Mouse (Mus musculus): ENCODE measurements around the gene Col28a1. TPM values are rescaled to one million over a fixed set of nuclear protein-coding genes. Genes with fewer than 3 reads are reported as not detected.

The Col28a1 gene
- polyA plus RNA-seq, 1 experiment from 2014 or later = 0.52 TPM

DNA sequence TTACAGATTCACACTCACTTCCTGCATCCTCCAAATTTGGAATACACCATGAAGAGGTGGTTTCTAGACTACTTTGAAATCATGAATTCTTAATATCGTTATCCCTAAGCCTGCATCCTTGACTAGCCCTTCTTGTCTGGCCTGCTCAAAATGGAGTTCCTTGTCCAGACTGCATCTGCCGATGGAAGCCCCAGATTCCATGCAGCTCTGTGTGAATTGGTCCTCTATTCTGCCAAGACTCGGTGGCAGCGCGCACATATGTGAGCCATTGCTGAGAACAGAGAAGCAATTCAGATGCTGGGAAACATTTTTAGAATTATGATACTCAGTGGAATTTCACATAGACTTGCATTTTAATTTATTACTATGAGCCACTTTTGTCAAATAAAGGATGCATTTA lies 123.4 kb downstream of the Col28a1 start:
- no peak overlapping the region for H3K4me3 ChIP-seq (replicated peaks)
- H3K9me3 ChIP-seq (replicated peaks) = no peaks in the 10 kb centered on the region
- no peaks in the 10 kb centered on the region for H3K36me3 ChIP-seq
- H3K27me3 ChIP-seq = no peaks in the 10 kb centered on the region
- 54% methylated on average over 5 of the region's 5 CpGs for WGBS
- ATAC-seq (ENCODE audit: insufficient number of reproducible peaks, low FRiP score, low TSS enrichment, low read depth) = no peak
- no peak overlapping the region for H3K9ac ChIP-seq
- H3K4me2 ChIP-seq (replicated peaks) = no peak overlapping the region
- no peaks in the 10 kb centered on the region for H3K4me1 ChIP-seq
- H3K27ac ChIP-seq (replicated peaks) = no peak overlapping the region

DNA sequence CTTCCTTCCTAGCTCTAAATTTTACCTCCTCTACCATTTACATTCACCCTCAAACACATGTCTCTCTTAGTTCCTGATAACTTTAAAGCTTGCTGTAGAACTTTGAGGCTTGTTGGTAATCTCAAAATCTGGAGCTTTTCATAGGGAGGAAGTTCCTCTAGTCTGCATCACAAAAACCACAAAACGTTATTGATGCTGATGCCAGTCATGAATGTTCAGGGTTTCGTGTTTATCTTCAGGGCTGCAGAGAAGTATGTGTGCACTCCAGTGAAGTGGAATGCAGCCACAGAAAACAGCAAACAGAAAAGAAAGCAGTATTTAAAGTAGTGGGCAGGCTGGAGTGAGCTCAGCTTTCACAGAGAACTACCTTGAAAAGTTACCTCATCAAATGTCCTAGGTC lies 124.0 kb downstream of the Col28a1 start:
- no peak for ATAC-seq (ENCODE audit: insufficient number of reproducible peaks, low FRiP score, low TSS enrichment, low read depth)
- no peaks in the 10 kb centered on the region for H3K27me3 ChIP-seq
- no peak overlapping the region; the same call in 1 of the 2 replicates for H3K27ac ChIP-seq (replicated peaks)
- no peaks in the 10 kb centered on the region for H3K36me3 ChIP-seq
- H3K9ac ChIP-seq = no peak overlapping the region
- no peaks in the 10 kb centered on the region for H3K9me3 ChIP-seq (replicated peaks)
- no peak overlapping the region for H3K4me3 ChIP-seq (replicated peaks)
- H3K4me2 ChIP-seq (replicated peaks) = no peak overlapping the region
- H3K4me1 ChIP-seq = no peaks in the 10 kb centered on the region
- WGBS = 47% methylated on average over 2 of the region's 2 CpGs

- WGBS = 80% methylated on average over 3 of the region's 3 CpGs
- no peak overlapping the region for H3K27ac ChIP-seq (replicated peaks)
- no peak overlapping the region for H3K4me2 ChIP-seq (replicated peaks)
- no peaks in the 10 kb centered on the region for H3K27me3 ChIP-seq
- no peaks in the 10 kb centered on the region for H3K9me3 ChIP-seq (replicated peaks)
- no peak for ATAC-seq (ENCODE audit: insufficient number of reproducible peaks, low FRiP score, low TSS enrichment, low read depth)
- no peak overlapping the region for H3K9ac ChIP-seq
- H3K36me3 ChIP-seq = no peaks in the 10 kb centered on the region
- no peaks in the 10 kb centered on the region for H3K4me1 ChIP-seq
- H3K4me3 ChIP-seq (replicated peaks) = no peak overlapping the region
Measured at GRCm38 (mm10) chr6:8067124-8067523, 125.3 kb downstream of the Col28a1 start.

DNA sequence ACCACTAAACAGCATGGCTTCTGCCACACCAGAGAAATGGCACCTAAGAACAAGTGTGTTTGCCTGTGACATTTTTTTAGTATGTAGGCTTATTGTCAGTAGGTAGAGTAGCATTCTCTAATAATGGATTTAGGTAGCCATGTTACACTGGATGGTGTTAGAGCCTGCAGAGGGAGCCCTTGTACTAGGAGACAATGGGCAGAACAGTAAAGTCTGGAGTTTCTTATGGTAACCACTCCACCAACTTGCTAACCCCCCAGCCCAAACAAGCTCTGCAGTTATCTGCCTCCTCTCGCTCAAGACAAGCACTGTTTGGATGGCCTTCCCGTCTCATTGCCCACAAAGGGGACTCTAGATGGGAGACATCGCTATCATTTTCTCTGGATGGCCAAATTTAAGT lies 126.2 kb downstream of the Col28a1 start:
- Histone ChIP-seq H3K9ac (no peak overlapping the region), H3K4me1 (no peaks in the 10 kb centered on the region), H3K27ac (replicated peaks) (no peak overlapping the region), H3K4me2 (replicated peaks) (no peak overlapping the region), H3K4me3 (replicated peaks) (no peak overlapping the region), H3K9me3 (replicated peaks) (no peaks in the 10 kb centered on the region), H3K36me3 (no peaks in the 10 kb centered on the region), H3K27me3 (no peaks in the 10 kb centered on the region)
- 53% methylated on average over 3 of the region's 3 CpGs for WGBS
- no peak for ATAC-seq (ENCODE audit: insufficient number of reproducible peaks, low FRiP score, low TSS enrichment, low read depth)

GRCm38 (mm10) chr6:8059199-8059598 lies 133.2 kb downstream of the Col28a1 start:
- 79% methylated on average over 7 of the region's 7 CpGs for WGBS
- ATAC-seq (ENCODE audit: insufficient number of reproducible peaks, low FRiP score, low TSS enrichment, low read depth) = no peak
- no peak overlapping the region for H3K9ac ChIP-seq

GRCm38 (mm10) chr6:8048216-8048615 lies 144.2 kb downstream of the Col28a1 start:
- H3K36me3 ChIP-seq = no peaks in the 10 kb centered on the region
- no peak overlapping the region for H3K4me2 ChIP-seq (replicated peaks)
- no peak overlapping the region for H3K27ac ChIP-seq (replicated peaks)
- no peak for ATAC-seq (ENCODE audit: insufficient number of reproducible peaks, low FRiP score, low TSS enrichment, low read depth)
- H3K27me3 ChIP-seq = no peaks in the 10 kb centered on the region
- no peak overlapping the region for H3K4me3 ChIP-seq (replicated peaks)
- H3K9me3 ChIP-seq (replicated peaks) = no peaks in the 10 kb centered on the region
- no peak overlapping the region for H3K9ac ChIP-seq
- H3K4me1 ChIP-seq = no peaks in the 10 kb centered on the region
- WGBS = 82% methylated on average over 2 of the region's 2 CpGs

More at GRCm38 (mm10) chr6:8059199-8059598, 133.2 kb downstream of the Col28a1 start:
- no peaks in the 10 kb centered on the region for H3K36me3 ChIP-seq
- H3K27me3 ChIP-seq = no peaks in the 10 kb centered on the region
- H3K4me2 ChIP-seq (replicated peaks) = no peak overlapping the region
- no peaks in the 10 kb centered on the region for H3K4me1 ChIP-seq
- H3K9me3 ChIP-seq (replicated peaks) = no peaks in the 10 kb centered on the region
- no peak overlapping the region for H3K4me3 ChIP-seq (replicated peaks)
- no peak overlapping the region for H3K27ac ChIP-seq (replicated peaks)

DNA sequence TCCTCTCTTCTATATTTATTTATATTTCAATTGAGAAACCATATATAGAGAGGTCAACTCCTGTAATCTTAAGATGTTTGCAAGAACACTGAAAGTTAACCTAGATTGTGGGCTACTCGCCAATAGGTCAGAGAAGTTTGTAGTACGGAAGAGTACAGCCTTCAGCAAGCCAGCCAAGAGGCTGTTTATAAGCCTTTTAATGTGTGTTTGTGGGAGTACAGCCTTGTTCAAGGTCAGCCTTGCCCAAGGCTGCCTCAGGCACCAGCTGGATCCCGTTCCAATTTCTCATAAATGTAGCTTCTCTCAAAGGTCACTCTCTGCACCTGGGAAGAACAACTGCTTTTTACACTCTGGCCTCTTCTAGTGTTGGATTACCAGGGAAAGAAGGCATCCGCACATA lies 146.0 kb downstream of the Col28a1 start:
- Histone ChIP-seq H3K36me3 (no peaks in the 10 kb centered on the region), H3K4me3 (replicated peaks) (no peak overlapping the region), H3K4me2 (replicated peaks) (no peak overlapping the region), H3K27me3 (no peaks in the 10 kb centered on the region), H3K9me3 (replicated peaks) (no peaks in the 10 kb centered on the region), H3K9ac (no peak overlapping the region), H3K27ac (replicated peaks) (no peak overlapping the region), H3K4me1 (no peaks in the 10 kb centered on the region)
- 60% methylated on average over 4 of the region's 4 CpGs for WGBS
- ATAC-seq (ENCODE audit: insufficient number of reproducible peaks, low FRiP score, low TSS enrichment, low read depth) = no peak

DNA sequence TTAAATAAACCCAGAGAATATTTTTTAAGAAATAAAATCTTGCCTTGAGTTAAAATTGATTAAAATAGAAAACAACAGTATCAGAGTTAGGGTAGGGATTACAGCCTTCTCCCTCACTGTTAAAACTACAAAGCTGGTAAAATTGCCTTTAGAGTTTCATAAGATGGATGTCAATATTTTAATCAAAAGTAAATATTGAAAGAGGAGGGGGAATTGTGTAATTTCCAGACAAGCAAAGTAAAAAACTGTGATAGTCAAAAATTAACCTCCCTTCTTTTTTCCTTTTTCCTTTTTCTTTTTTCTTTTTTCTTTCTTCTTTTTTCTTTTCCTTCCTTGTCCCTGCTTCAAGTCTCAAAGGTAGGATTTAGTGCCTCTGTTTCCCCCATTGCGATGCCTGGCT lies 146.6 kb downstream of the Col28a1 start:
- 97% methylated on average over 1 of the region's 1 CpGs for WGBS
- H3K27ac ChIP-seq (replicated peaks) = no peak overlapping the region
- no peak overlapping the region for H3K9ac ChIP-seq
- no peak for ATAC-seq (ENCODE audit: insufficient number of reproducible peaks, low FRiP score, low TSS enrichment, low read depth)
- no peaks in the 10 kb centered on the region for H3K4me1 ChIP-seq
- H3K36me3 ChIP-seq = no peaks in the 10 kb centered on the region
- H3K27me3 ChIP-seq = no peaks in the 10 kb centered on the region
- H3K9me3 ChIP-seq (replicated peaks) = no peaks in the 10 kb centered on the region
- no peak overlapping the region for H3K4me2 ChIP-seq (replicated peaks)
- H3K4me3 ChIP-seq (replicated peaks) = no peak overlapping the region

DNA sequence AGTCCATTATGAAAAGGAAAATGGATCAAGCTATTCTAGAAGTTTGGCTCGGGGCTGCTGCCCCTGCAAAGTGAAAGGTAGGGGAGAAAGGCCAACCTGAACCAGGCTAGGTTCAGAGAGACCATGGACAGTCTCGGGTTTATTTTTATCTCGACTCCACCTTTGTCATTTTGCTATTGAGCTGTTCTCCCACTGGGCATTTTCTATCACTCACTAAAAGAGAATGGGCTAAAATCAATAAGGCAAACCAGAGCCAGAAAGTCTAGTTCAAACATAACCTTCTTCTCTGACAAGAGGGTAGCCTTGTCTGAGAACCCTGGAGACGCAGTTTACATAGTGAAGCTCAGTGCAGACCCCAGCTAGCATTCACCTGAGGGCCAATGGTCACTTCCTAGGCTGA lies 163.7 kb downstream of the Col28a1 start:
- H3K9me3 ChIP-seq (replicated peaks) = no peaks in the 10 kb centered on the region
- no peak overlapping the region for H3K4me2 ChIP-seq (replicated peaks)
- H3K27ac ChIP-seq (replicated peaks) = no peak overlapping the region
- WGBS = 78% methylated on average over 4 of the region's 4 CpGs
- H3K36me3 ChIP-seq = no peaks in the 10 kb centered on the region
- no peak for ATAC-seq (ENCODE audit: insufficient number of reproducible peaks, low FRiP score, low TSS enrichment, low read depth)
- no peaks in the 10 kb centered on the region for H3K4me1 ChIP-seq
- no peak overlapping the region for H3K9ac ChIP-seq
- H3K27me3 ChIP-seq = no peaks in the 10 kb centered on the region
- H3K4me3 ChIP-seq (replicated peaks) = no peak overlapping the region

- no peaks in the 10 kb centered on the region for H3K9me3 ChIP-seq (replicated peaks)
- WGBS = 83% methylated on average over 7 of the region's 7 CpGs
- no peak overlapping the region for H3K9ac ChIP-seq
- ATAC-seq (ENCODE audit: insufficient number of reproducible peaks, low FRiP score, low TSS enrichment, low read depth) = no peak
- H3K36me3 ChIP-seq = no peaks in the 10 kb centered on the region
- H3K27me3 ChIP-seq = no peaks in the 10 kb centered on the region
- H3K4me1 ChIP-seq = no peaks in the 10 kb centered on the region
- no peak overlapping the region for H3K4me2 ChIP-seq (replicated peaks)
- H3K4me3 ChIP-seq (replicated peaks) = no peak overlapping the region
- H3K27ac ChIP-seq (replicated peaks) = no peak overlapping the region
Measured at GRCm38 (mm10) chr6:8025332-8026129, 166.9 kb downstream of the Col28a1 start.

DNA sequence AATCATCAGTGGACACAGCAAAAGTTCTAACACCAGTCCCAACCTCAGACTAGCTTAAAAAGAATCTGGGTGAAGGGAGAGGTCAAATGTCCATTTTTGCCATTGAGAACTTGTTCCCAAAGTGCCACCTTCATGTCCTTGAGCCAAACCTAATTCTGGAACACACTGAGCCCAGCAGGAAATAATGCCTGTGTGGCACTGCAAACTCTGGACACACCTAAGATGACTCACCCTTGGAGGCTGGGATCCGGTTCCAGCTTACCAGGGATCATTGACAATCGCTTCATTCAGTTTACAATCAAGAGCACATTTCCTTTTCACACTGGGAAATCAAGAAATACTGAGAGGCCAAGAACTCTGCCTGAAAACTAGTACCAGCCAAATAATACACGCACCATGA lies 168.9 kb downstream of the Col28a1 start:
- Histone ChIP-seq H3K9me3 (replicated peaks) (no peaks in the 10 kb centered on the region), H3K27ac (replicated peaks) (no peak overlapping the region), H3K4me1 (no peaks in the 10 kb centered on the region), H3K9ac (no peak overlapping the region), H3K4me2 (replicated peaks) (no peak overlapping the region), H3K27me3 (no peaks in the 10 kb centered on the region), H3K4me3 (replicated peaks) (no peak overlapping the region), H3K36me3 (no peaks in the 10 kb centered on the region)
- WGBS = 74% methylated on average over 3 of the region's 3 CpGs
- no peak for ATAC-seq (ENCODE audit: insufficient number of reproducible peaks, low FRiP score, low TSS enrichment, low read depth)

GRCm38 (mm10) chr6:7994736-7995135 lies 197.7 kb downstream of the Col28a1 start:
- no peaks in the 10 kb centered on the region for H3K4me1 ChIP-seq
- no peak for ATAC-seq (ENCODE audit: insufficient number of reproducible peaks, low FRiP score, low TSS enrichment, low read depth)
- WGBS = 76% methylated on average over 4 of the region's 4 CpGs

More at GRCm38 (mm10) chr6:7994736-7995135, 197.7 kb downstream of the Col28a1 start:
- Histone ChIP-seq H3K4me3 (replicated peaks) (no peak overlapping the region), H3K27ac (replicated peaks) (no peak overlapping the region), H3K9ac (no peak overlapping the region), H3K36me3 (no peaks in the 10 kb centered on the region), H3K27me3 (no peaks in the 10 kb centered on the region), H3K9me3 (replicated peaks) (no peaks in the 10 kb centered on the region), H3K4me2 (replicated peaks) (no peak overlapping the region)
